Mouse (Mus musculus) forebrain, embryonic 15.5 days (tissue): ENCODE measurements around the gene Midn. TPM values are rescaled to one million over a fixed set of nuclear protein-coding genes. Genes with fewer than 3 reads are reported as not detected.
A peak's percentile ranks its signal among the peaks of the same experiment; 100 is the strongest.

Experiments used
- ATAC-seq: fragments of 200-750 bp; cut with Nextera tagmentation; replicated peaks from 2 replicates; pipeline ENCODE4 v1.8.0; 2017; ENCODE audit warnings: mild to moderate bottlenecking, moderate TSS enrichment, moderate library complexity
- H3K27ac ChIP-seq: fragments of 300-500 bp; sonication (generic); replicated peaks from 2 replicates; pipeline ENCODE4 v1.5.1; 2015; ENCODE audit warnings: mild to moderate bottlenecking, inconsistent platforms
- H3K27me3 ChIP-seq: fragments of 300-500 bp; sonication (generic); 2 replicates; pipeline ENCODE4 v1.6.1; 2015; ENCODE audit warnings: inconsistent platforms
- H3K36me3 ChIP-seq: fragments of 300-500 bp; sonication (generic); 2 replicates; pipeline ENCODE4 v1.6.1; 2015; ENCODE audit warnings: mild to moderate bottlenecking, inconsistent platforms
- H3K4me1 ChIP-seq: fragments of 300-500 bp; sonication (generic); 2 replicates; pipeline ENCODE4 v1.6.1; 2015; ENCODE audit warnings: inconsistent platforms
- H3K4me2 ChIP-seq: fragments of 300-500 bp; sonication (generic); replicated peaks from 2 replicates; pipeline ENCODE4 v1.6.1; 2015; ENCODE audit warnings: mild to moderate bottlenecking, inconsistent platforms
- H3K4me3 ChIP-seq: fragments of 300-500 bp; sonication (generic); 2 replicates; pipeline ENCODE4 v1.5.1; 2015; ENCODE audit warnings: mild to moderate bottlenecking, inconsistent platforms
- H3K9ac ChIP-seq: fragments of 300-500 bp; sonication (generic); replicated peaks from 2 replicates; pipeline ENCODE4 v1.6.1; 2015; ENCODE audit warnings: mild to moderate bottlenecking, inconsistent platforms
- H3K9me3 ChIP-seq: fragments of 300-500 bp; sonication (generic); 2 replicates; pipeline ENCODE4 v1.6.1; 2016; ENCODE audit warnings: inconsistent platforms
- WGBS: fragments of 180-500 bp; shearing (Covaris S2); methylation state at CpG from one replicate; pipeline ENCODE4 v1.1.7; 2015; ENCODE audit warnings: mixed read lengths; 5-methylcytosine and 5-hydroxymethylcytosine counted together
- polyA plus RNA-seq: library from polyadenylated mRNA; unstranded; fragments of >200 nt; fragmentation: Nextera tagmentation; extraction: Ambion mirVana; gene quantifications from 2 replicates; pipeline ENCODE4 v1.2.1, GENCODE M21; 2015

Gene Midn
- polyA plus RNA-seq, 1 experiment from 2014 or later: 34.9 TPM

DNA sequence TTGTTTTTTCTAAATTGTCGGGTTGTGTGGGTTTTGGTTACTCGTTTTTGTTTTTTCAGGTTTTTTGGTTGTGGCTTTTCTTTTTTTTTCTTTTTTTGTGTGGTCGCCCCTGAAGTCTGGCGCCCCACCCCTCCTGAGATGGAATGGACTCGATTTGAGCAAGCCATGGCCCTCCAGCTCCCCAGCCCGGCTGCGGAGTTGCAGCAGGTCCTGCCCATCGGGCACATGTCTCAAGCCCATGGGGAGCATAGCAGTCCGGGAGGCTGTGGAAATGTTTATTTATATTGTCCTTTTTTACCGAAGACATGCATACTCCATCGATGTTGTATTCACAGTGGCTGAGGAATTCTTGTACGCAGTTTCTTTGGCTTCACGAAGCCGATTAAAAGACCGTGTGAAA is 23.2 kb downstream of the Midn start:
- Histone ChIP-seq H3K27me3 (no peaks in the 10 kb centered on the region), H3K27ac (peak overlapping the region; percentile 94; the same call in 1 of the 2 replicates), H3K4me3 (no peak overlapping the region), H3K36me3 (peaks cover 26% of the 10 kb centered on the region), H3K9me3 (no peaks in the 10 kb centered on the region), H3K4me2 (no peak overlapping the region), H3K4me1 (peaks cover 64% of the 10 kb centered on the region), H3K9ac (no peak overlapping the region)
- no peak for ATAC-seq
- 92% methylated on average over 15 of the region's 15 CpGs for WGBS

DNA sequence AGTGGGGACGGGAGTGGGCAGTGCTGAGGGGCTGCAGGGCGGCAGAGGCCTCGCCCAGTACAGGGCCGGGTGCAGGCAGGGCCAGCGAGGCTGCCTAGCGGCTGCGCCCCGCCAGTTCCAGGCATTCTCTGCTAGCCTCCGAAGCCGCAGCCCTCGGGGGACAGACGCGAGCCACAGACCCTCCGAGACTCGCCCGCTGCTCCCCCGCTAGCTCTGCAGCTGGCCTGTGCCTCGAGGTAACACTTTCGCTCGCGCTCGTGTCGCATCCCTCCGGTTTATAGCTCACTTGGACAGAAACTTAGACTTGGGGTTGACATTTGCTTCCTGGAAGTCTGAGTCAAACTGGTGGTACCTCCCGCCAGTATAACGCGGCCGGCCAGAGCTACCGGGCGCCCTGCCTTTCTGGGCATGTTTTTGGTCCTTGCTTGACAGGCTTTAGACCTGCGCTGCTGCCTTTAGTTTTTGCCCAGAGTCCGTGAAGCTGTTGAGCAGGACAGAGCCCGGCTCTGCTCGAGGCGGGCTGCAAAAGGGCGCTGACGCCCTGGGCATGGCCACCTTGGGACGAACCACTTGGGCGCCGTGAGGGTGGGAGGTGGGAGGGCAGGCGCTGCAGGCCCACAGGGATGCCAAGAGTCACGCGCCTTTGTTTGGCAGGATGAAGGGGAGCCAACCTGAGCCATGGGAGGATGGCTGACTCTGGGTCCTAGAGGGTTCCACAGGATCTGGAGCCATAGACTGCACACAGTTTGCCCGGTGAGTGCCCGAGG is 23.9 kb downstream of the Midn start:
- ATAC-seq: no peak
- H3K9me3 ChIP-seq: no peaks in the 10 kb centered on the region
- peaks cover 26% of the 10 kb centered on the region for H3K36me3 ChIP-seq
- peaks cover 58% of the 10 kb centered on the region for H3K4me1 ChIP-seq
- H3K4me2 ChIP-seq: peak overlapping the region; percentile 71
- peak overlapping the region; percentile 65 for H3K4me3 ChIP-seq
- H3K9ac ChIP-seq: peak overlapping the region; percentile 67; the same call in 1 of the 2 replicates
- peak overlapping the region; percentile 94 for H3K27ac ChIP-seq
- WGBS: 82% methylated on average over 45 of the region's 45 CpGs
- H3K27me3 ChIP-seq: no peaks in the 10 kb centered on the region

- Histone ChIP-seq H3K27ac (peak within 1 kb of the TSS; percentile 94), H3K9ac (peak within 1 kb of the TSS; percentile 67), H3K36me3 (peaks cover 26% of the 10 kb centered on the region), H3K9me3 (no peaks in the 10 kb centered on the region), H3K4me2 (peak within 1 kb of the TSS; percentile 71), H3K4me1 (peaks cover 56% of the 10 kb centered on the region), H3K27me3 (no peaks in the 10 kb centered on the region), H3K4me3 (peak within 1 kb of the TSS; percentile 65)
- peak; percentile 79 for ATAC-seq
- WGBS: 7% methylated on average over 34 of the region's 35 CpGs
These were observed 24.6 kb downstream of the Midn start, which contains the start of gene 1600002K03Rik for GRCm38 (mm10) chr10:80172527-80173292. Gene 1600002K03Rik (plus strand): TSS chr10:80172944.

DNA sequence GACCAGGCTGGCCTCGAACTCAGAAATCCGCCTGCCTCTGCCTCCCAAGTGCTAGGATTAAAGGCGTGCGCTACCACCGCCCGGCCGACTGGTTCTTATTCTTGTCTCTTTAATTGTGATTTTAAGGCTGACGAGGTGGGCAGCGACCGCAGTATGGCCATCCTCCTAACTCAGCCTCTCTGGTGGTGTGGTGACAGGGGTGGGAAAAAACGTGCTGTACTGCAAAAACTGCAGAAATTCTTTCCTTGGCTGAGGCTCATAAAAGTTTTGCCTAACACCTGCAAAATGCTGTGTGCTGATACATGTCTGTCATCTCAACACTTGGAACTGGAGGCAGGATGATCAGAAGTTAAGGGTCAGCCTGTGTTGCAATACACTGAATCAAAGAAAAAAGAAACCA is 25.3 kb downstream of the Midn start:
- no peaks in the 10 kb centered on the region for H3K27me3 ChIP-seq
- no peak for ATAC-seq
- WGBS: 8% methylated on average over 11 of the region's 11 CpGs
- peaks cover 26% of the 10 kb centered on the region for H3K36me3 ChIP-seq
- H3K27ac ChIP-seq: peak overlapping the region; percentile 94
- H3K4me1 ChIP-seq: peaks cover 56% of the 10 kb centered on the region
- peak overlapping the region; percentile 71 for H3K4me2 ChIP-seq
- H3K9ac ChIP-seq: peak overlapping the region; percentile 67
- peak overlapping the region; percentile 65 for H3K4me3 ChIP-seq
- H3K9me3 ChIP-seq: no peaks in the 10 kb centered on the region

- Histone ChIP-seq H3K9ac (no peak overlapping the region), H3K4me3 (no peak overlapping the region), H3K27ac (peak overlapping the region; percentile 94; the same call in 1 of the 2 replicates), H3K27me3 (no peaks in the 10 kb centered on the region), H3K36me3 (peaks cover 26% of the 10 kb centered on the region), H3K4me1 (peaks cover 54% of the 10 kb centered on the region), H3K9me3 (no peaks in the 10 kb centered on the region), H3K4me2 (no peak overlapping the region)
- 86% methylated on average over 10 of the region's 10 CpGs for WGBS
- ATAC-seq: no peak
These were observed 26.0 kb downstream of the Midn start for GRCm38 (mm10) chr10:80173955-80174640.

- H3K4me3 ChIP-seq: no peak overlapping the region
- H3K27ac ChIP-seq: no peak overlapping the region
- H3K4me1 ChIP-seq: peaks cover 49% of the 10 kb centered on the region
- H3K27me3 ChIP-seq: no peaks in the 10 kb centered on the region
- peaks cover 26% of the 10 kb centered on the region for H3K36me3 ChIP-seq
- 43% methylated on average over 2 of the region's 2 CpGs for WGBS
- no peak for ATAC-seq
- no peak overlapping the region for H3K9ac ChIP-seq
- no peaks in the 10 kb centered on the region for H3K9me3 ChIP-seq
- no peak overlapping the region for H3K4me2 ChIP-seq
These were observed 26.6 kb downstream of the Midn start for GRCm38 (mm10) chr10:80174705-80175104.

DNA sequence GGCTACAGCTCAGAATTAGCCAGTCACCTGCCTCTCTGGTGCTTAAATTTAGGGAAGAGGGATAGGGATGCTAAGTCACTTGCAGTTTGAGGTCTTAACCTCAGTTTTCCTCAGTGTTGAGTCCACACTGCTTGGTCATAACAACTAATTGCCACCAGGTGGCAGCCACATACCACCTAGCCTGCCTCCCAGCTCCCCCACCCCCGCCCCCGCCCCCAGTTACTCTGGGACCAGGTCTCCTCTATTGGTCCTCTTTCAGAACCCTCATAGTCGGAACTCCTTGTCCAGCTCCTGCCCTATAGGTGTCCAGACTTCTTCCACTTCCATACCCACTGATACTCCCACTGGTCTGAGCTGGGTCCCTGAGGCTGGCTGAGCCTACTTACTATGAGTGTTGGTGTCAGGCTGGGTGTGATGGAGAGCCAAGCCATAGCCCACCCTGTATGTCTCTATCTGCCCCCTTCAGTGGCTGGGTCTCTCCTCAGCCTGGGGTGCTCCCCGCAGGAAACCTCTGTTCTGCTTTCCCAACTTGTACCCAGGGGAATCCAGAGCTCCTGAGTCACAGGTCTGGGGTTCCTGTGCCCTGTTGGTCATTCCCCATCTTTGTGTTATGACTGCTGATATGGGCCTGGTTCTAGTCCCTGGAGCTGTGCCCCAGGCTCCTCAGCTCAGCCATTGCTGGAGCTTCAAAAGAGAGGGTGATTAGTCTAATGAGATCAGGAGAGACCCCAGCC is 27.6 kb downstream of the Midn start:
- no peak overlapping the region for H3K4me3 ChIP-seq
- H3K9ac ChIP-seq: no peak overlapping the region
- H3K4me2 ChIP-seq: no peak overlapping the region
- no peaks in the 10 kb centered on the region for H3K9me3 ChIP-seq
- no peak for ATAC-seq
- no peak overlapping the region for H3K27ac ChIP-seq
- peaks cover 16% of the 10 kb centered on the region for H3K36me3 ChIP-seq
- H3K27me3 ChIP-seq: no peaks in the 10 kb centered on the region
- WGBS: 21% methylated on average over 4 of the region's 4 CpGs
- H3K4me1 ChIP-seq: peaks cover 49% of the 10 kb centered on the region

- Histone ChIP-seq H3K9me3 (no peaks in the 10 kb centered on the region), H3K4me2 (no peak overlapping the region), H3K9ac (no peak overlapping the region), H3K4me1 (peaks cover 51% of the 10 kb centered on the region), H3K27me3 (no peaks in the 10 kb centered on the region), H3K4me3 (no peak overlapping the region), H3K27ac (no peak overlapping the region), H3K36me3 (peaks cover 11% of the 10 kb centered on the region)
- 79% methylated on average over 5 of the region's 5 CpGs for WGBS
- ATAC-seq: no peak
These were observed 28.3 kb downstream of the Midn start for GRCm38 (mm10) chr10:80176270-80176834.

GRCm38 (mm10) chr10:80177441-80178279 is 29.6 kb downstream of the Midn start:
- WGBS: 63% methylated on average over 7 of the region's 7 CpGs
- no peak overlapping the region for H3K4me3 ChIP-seq
- no peak overlapping the region for H3K4me2 ChIP-seq
- H3K27me3 ChIP-seq: no peaks in the 10 kb centered on the region
- no peaks in the 10 kb centered on the region for H3K9me3 ChIP-seq
- H3K36me3 ChIP-seq: no peaks in the 10 kb centered on the region
- no peak overlapping the region for H3K9ac ChIP-seq
- H3K27ac ChIP-seq: no peak overlapping the region; the same call in 1 of the 2 replicates
- peaks cover 50% of the 10 kb centered on the region for H3K4me1 ChIP-seq
- ATAC-seq: no peak

DNA sequence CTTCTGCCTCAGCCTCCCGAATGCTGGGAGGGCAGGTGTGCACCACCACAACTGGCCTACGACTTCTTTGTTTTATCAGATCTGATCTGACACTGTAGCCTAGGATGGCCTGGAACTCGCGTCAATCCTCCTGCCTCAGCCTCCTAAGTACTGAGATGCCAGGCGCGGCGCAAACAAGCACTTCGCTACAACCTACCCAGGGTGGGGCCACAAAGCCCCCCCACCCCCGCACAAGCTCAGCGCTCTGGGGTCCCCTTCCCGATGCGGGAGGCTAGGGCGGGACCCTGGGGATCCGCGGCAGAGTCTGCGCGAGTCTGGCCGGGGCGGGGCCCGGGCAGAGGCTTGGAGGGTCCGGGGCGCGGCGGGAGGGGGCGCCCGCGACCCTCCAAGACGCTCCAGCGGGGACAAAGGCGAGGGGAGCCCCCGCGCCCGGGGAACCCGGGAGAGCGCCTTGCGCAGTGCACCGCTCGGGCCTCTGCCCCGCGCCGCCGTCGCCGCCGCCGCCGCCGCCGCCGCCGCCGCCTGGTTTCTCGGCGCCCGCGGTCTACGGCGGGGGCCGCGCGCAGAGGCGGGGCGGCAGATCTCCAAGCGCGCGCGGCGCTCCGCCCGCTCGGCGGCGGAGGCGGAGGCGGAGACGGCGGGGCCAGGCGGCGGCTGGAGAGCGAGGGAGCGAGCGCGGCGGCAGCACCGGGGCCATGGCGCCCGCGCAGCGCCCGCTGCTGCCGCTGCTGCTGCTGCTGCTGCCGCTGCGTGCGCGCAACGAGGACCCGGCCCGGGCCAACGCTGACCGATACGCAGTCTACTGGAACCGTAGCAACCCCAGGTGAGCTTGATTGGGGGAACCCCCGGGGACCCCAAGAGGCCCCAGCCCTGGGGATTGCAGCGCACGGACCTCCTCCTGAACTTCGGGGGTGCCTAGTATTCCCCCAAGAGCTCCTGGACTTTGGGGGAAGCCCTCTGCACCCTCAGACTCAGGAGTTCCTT is 31.3 kb downstream of the Midn start, which contains the start of gene Efna2:
TSS of gene Efna2 (plus strand) at position 415 of the 984 bp plus-strand sequence.
- H3K4me1 ChIP-seq: peaks cover 42% of the 10 kb centered on the region
- ATAC-seq: peak; percentile 80
- WGBS: 2% methylated on average over 82 of the region's 106 CpGs
- H3K27ac ChIP-seq: peak within 1 kb of the TSS; percentile 85
- peak within 1 kb of the TSS; percentile 71 for H3K4me2 ChIP-seq
- H3K4me3 ChIP-seq: peak within 1 kb of the TSS; percentile 58
- no peaks in the 10 kb centered on the region for H3K9me3 ChIP-seq
- H3K9ac ChIP-seq: peak within 1 kb of the TSS; percentile 78
- H3K36me3 ChIP-seq: 0 out of 2 replicates have a peak, but pooled peaks cover 8% of the 10 kb centered on the region
- H3K27me3 ChIP-seq: no peaks in the 10 kb centered on the region
